Mouse (Mus musculus) testis, adult 2 months (tissue): ENCODE measurements around the gene Plekho1. TPM values are rescaled to one million over a fixed set of nuclear protein-coding genes. Genes with fewer than 3 reads are reported as not detected.
"Not testable (repeated sequence)": the region's sequence is repeated elsewhere in the genome, so short reads cannot be mapped to it uniquely, and the experiment has no call there.

ENCODE experiments used
- H3K27ac ChIP-seq: fragments of 200-500 bp; 2 replicates; pipeline ENCODE4 v1.5.1; 2012; ENCODE audit warnings: low read depth, low read length; ENCODE audit not compliant: control insufficient read depth, insufficient read depth
- H3K27me3 ChIP-seq: fragments of 200-500 bp; 2 replicates; pipeline ENCODE4 v1.6.1; 2012; ENCODE audit warnings: mild to moderate bottlenecking, low read length, moderate library complexity; ENCODE audit not compliant: control insufficient read depth, insufficient read depth
- H3K36me3 ChIP-seq: fragments of 200-500 bp; 2 replicates; pipeline ENCODE4 v1.6.1; 2012; ENCODE audit warnings: mild to moderate bottlenecking, low read length; ENCODE audit not compliant: control insufficient read depth, insufficient read depth
- H3K4me1 ChIP-seq: fragments of 200-500 bp; 2 replicates; pipeline ENCODE4 v1.6.1; 2012; ENCODE audit warnings: low read length; ENCODE audit not compliant: control insufficient read depth, insufficient read depth
- H3K4me3 ChIP-seq: fragments of 200-500 bp; 2 replicates; pipeline ENCODE4 v1.5.1; 2012; ENCODE audit warnings: low read depth, mild to moderate bottlenecking, low read length, moderate library complexity, mixed read lengths; ENCODE audit not compliant: control insufficient read depth
- CTCF ChIP-seq: fragments of 200-500 bp; IDR thresholded peaks from 2 replicates; pipeline ENCODE4 v1.5.1; 2012; ENCODE audit warnings: low read depth, mild to moderate bottlenecking, inconsistent platforms, low read length, moderate library complexity; ENCODE audit not compliant: control insufficient read depth, insufficient read depth, insufficient replicate concordance
- POLR2A ChIP-seq: fragments of 200-500 bp; IDR thresholded peaks from 2 replicates; pipeline ENCODE4 v1.6.1; 2012; ENCODE audit warnings: low read depth, mild to moderate bottlenecking, inconsistent platforms, low read length, moderate library complexity; ENCODE audit not compliant: control insufficient read depth
- polyA plus RNA-seq: library from polyadenylated mRNA; depleted of rRNA; stranded (reverse); fragments of >200 nt; gene quantifications from 2 replicates; pipeline ENCODE4 v1.2.3, GENCODE M21; 2012

Gene Plekho1
- polyA plus RNA-seq, 1 experiment: 43.8 TPM

GRCm38 (mm10) chr3:95986984-95987383 lies 8.8 kb downstream of the Plekho1 start:
- no peak overlapping the region for H3K4me3 ChIP-seq
- H3K27ac ChIP-seq: no peak overlapping the region
- TF ChIP-seq CTCF: no peak
- no peak for TF ChIP-seq POLR2A
- peaks cover 14% of the 10 kb centered on the region for H3K4me1 ChIP-seq
- H3K36me3 ChIP-seq: no peaks in the 10 kb centered on the region
- no peaks in the 10 kb centered on the region for H3K27me3 ChIP-seq

GRCm38 (mm10) chr3:95986001-95986622 lies 9.7 kb downstream of the Plekho1 start:
- TF ChIP-seq CTCF (no peak), POLR2A (no peak; the same call in 1 of the 2 replicates)
- H3K36me3 ChIP-seq: no peaks in the 10 kb centered on the region
- peak overlapping the region; percentile 41 for H3K4me3 ChIP-seq

GRCm38 (mm10) chr3:95985209-95986000 lies 10.4 kb downstream of the Plekho1 start:
- H3K27me3 ChIP-seq: no peaks in the 10 kb centered on the region
- H3K4me1 ChIP-seq: peaks cover 14% of the 10 kb centered on the region
- H3K27ac ChIP-seq: peak overlapping the region; percentile 71
- no peak overlapping the region for H3K4me3 ChIP-seq
- no peaks in the 10 kb centered on the region for H3K36me3 ChIP-seq
- TF ChIP-seq CTCF (no peak), POLR2A (peak; percentile 31; the same call in 1 of the 2 replicates)

More at GRCm38 (mm10) chr3:95986001-95986622, 9.7 kb downstream of the Plekho1 start:
- Histone ChIP-seq H3K27me3 (no peaks in the 10 kb centered on the region), H3K27ac (peak overlapping the region; percentile 71), H3K4me1 (peaks cover 14% of the 10 kb centered on the region)

- peaks cover 14% of the 10 kb centered on the region for H3K4me1 ChIP-seq
- H3K27me3 ChIP-seq: no peaks in the 10 kb centered on the region
- TF ChIP-seq CTCF (no peak), POLR2A (no peak)
- H3K36me3 ChIP-seq: no peaks in the 10 kb centered on the region
- no peak overlapping the region for H3K27ac ChIP-seq
- no peak overlapping the region for H3K4me3 ChIP-seq
Measured at GRCm38 (mm10) chr3:95982129-95982528, 13.7 kb downstream of the Plekho1 start.

GRCm38 (mm10) chr3:95980276-95980970 lies 15.4 kb downstream of the Plekho1 start:
- Histone ChIP-seq H3K27ac (no peak overlapping the region), H3K4me1 (peaks cover under 1% of the 10 kb centered on the region), H3K27me3 (no peaks in the 10 kb centered on the region), H3K36me3 (no peaks in the 10 kb centered on the region), H3K4me3 (no peak overlapping the region)
- TF ChIP-seq CTCF (no peak), POLR2A (no peak)

GRCm38 (mm10) chr3:95978265-95978664 lies 17.5 kb downstream of the Plekho1 start:
- no peaks in the 10 kb centered on the region; the same call in 1 of the 2 replicates for H3K4me1 ChIP-seq
- TF ChIP-seq CTCF (no peak), POLR2A (no peak)
- no peaks in the 10 kb centered on the region for H3K36me3 ChIP-seq
- no peak overlapping the region for H3K4me3 ChIP-seq
- no peak overlapping the region for H3K27ac ChIP-seq
- H3K27me3 ChIP-seq: no peaks in the 10 kb centered on the region

GRCm38 (mm10) chr3:95977587-95977986 lies 18.2 kb downstream of the Plekho1 start:
- not testable (repeated sequence) for H3K27ac ChIP-seq, H3K4me1 ChIP-seq, H3K27me3 ChIP-seq, H3K36me3 ChIP-seq, H3K4me3 ChIP-seq
